Mouse (Mus musculus) ES-Bruce4 (cell line): Measurements from ENCODE around the gene Pik3r1. TPM values are rescaled to one million over a fixed set of nuclear protein-coding genes. Genes with fewer than 3 reads are reported as not detected.
A peak's percentile ranks its signal among the peaks of the same experiment; 100 is the strongest.

Source experiments
- H3K27ac ChIP-seq: 2 replicates; pipeline ENCODE4 v1.5.1; 2012; ENCODE audit warnings: low read length, inconsistent platforms; ENCODE audit not compliant: insufficient read depth
- H3K27me3 ChIP-seq: 2 replicates; pipeline ENCODE4 v1.6.1; 2012; ENCODE audit warnings: mild to moderate bottlenecking, low read length, inconsistent platforms; ENCODE audit not compliant: control insufficient read depth, poor library complexity, insufficient read depth, severe bottlenecking
- H3K36me3 ChIP-seq: 2 replicates; pipeline ENCODE4 v1.6.1; 2012; ENCODE audit warnings: inconsistent platforms, mild to moderate bottlenecking, low read length, moderate library complexity; ENCODE audit not compliant: control insufficient read depth, poor library complexity, insufficient read depth, severe bottlenecking
- H3K4me1 ChIP-seq: one replicate; pipeline ENCODE4 v1.8.1; 2011; ENCODE audit warnings: low read length; ENCODE audit not compliant: control insufficient read depth, insufficient read depth
- H3K4me3 ChIP-seq: 2 replicates; pipeline ENCODE4 v1.5.1; 2011; ENCODE audit warnings: low read depth, mild to moderate bottlenecking, low read length
- H3K9ac ChIP-seq: 2 replicates; pipeline ENCODE4 v1.6.1; 2012; ENCODE audit warnings: low read depth, mild to moderate bottlenecking, inconsistent platforms; ENCODE audit not compliant: poor library complexity, severe bottlenecking
- H3K9me3 ChIP-seq: replicated peaks from 2 replicates; pipeline ENCODE4 v1.6.1; 2012; ENCODE audit warnings: mild to moderate bottlenecking, low read length, inconsistent platforms; ENCODE audit not compliant: control insufficient read depth, poor library complexity, insufficient read depth, severe bottlenecking
- CTCF ChIP-seq: IDR thresholded peaks from one replicate; pipeline ENCODE4 v1.8.1; 2011; ENCODE audit warnings: low read depth, low read length
- EP300 ChIP-seq: IDR thresholded peaks from 2 replicates; pipeline ENCODE4 v1.6.1; 2011; ENCODE audit warnings: low read depth, low read length; ENCODE audit not compliant: insufficient read depth
- POLR2A ChIP-seq: IDR thresholded peaks from one replicate; pipeline ENCODE4 v1.8.1; 2011; ENCODE audit warnings: low read length; ENCODE audit not compliant: insufficient read depth
- polyA plus RNA-seq: library from polyadenylated mRNA; stranded (reverse); fragments of >200 nt; gene quantifications from 2 replicates; pipeline ENCODE4 v1.2.4, GENCODE M21; 2011; ENCODE audit warnings: low read depth; ENCODE audit not compliant: missing spikeins, insufficient read depth, insufficient read length

Gene Pik3r1
- polyA plus RNA-seq, 1 experiment, result 7.5 TPM

GRCm38 (mm10) chr13:101757801-101758422, 10.1 kb downstream of the Pik3r1 start:
- Histone ChIP-seq H3K36me3 (no peaks in the 10 kb centered on the region), H3K27me3 (no peaks in the 10 kb centered on the region), H3K9me3 (no peaks in the 10 kb centered on the region), H3K4me3 (no peak overlapping the region), H3K27ac (no peak overlapping the region), H3K9ac (no peak overlapping the region), H3K4me1 (peaks cover 16% of the 10 kb centered on the region)
- no peak for TF ChIP-seq POLR2A
- TF ChIP-seq EP300, result no peak
- TF ChIP-seq CTCF, result no peak

DNA sequence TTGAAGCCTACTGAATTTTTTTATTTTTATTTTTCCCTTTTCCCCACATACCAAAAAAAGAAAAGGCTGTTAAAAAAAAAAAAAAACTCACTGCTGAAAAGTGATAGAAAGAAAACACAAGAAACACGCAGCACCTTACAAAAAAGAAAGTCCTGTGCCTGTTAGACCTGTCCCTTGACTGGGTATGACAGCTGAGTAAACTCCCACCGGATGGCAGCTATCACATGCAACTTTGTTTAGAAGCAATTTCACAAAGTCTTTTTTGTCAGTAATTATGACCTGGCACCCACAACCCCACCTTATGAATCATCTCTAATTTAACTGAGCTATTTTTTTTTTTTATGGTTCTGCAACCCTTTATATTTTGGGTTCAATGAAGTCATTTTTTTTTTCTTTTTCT, 12.8 kb downstream of the Pik3r1 start:
- Histone ChIP-seq H3K4me3 (no peak overlapping the region), H3K4me1 (peaks cover 9% of the 10 kb centered on the region)
- TF ChIP-seq CTCF (no peak), EP300 (no peak), POLR2A (no peak)

GRCm38 (mm10) chr13:101753639-101754038, 14.4 kb downstream of the Pik3r1 start:
- TF ChIP-seq CTCF (no peak), EP300 (0 out of 2 replicates have a peak, but pooled peaks have one; percentile 75), POLR2A (no peak)
- Histone ChIP-seq H3K4me1 (peaks cover 4% of the 10 kb centered on the region), H3K9ac (no peak overlapping the region), H3K4me3 (no peak overlapping the region), H3K27ac (no peak overlapping the region), H3K9me3 (no peaks in the 10 kb centered on the region), H3K36me3 (no peaks in the 10 kb centered on the region), H3K27me3 (no peaks in the 10 kb centered on the region)

More for the DNA sequence above, 12.8 kb downstream of the Pik3r1 start:
- Histone ChIP-seq H3K9ac (no peak overlapping the region), H3K36me3 (no peaks in the 10 kb centered on the region), H3K9me3 (no peaks in the 10 kb centered on the region), H3K27me3 (no peaks in the 10 kb centered on the region), H3K27ac (no peak overlapping the region)

GRCm38 (mm10) chr13:101751816-101752215, 16.2 kb downstream of the Pik3r1 start:
- H3K27ac ChIP-seq, result no peak overlapping the region
- H3K9me3 ChIP-seq, result no peaks in the 10 kb centered on the region
- TF ChIP-seq EP300 (peak; percentile 58; the same call in 1 of the 2 replicates), POLR2A (no peak), CTCF (no peak)
- no peaks in the 10 kb centered on the region for H3K27me3 ChIP-seq
- no peaks in the 10 kb centered on the region for H3K36me3 ChIP-seq
- H3K4me1 ChIP-seq, result peaks cover 2% of the 10 kb centered on the region
- no peak overlapping the region for H3K4me3 ChIP-seq
- no peak overlapping the region for H3K9ac ChIP-seq

GRCm38 (mm10) chr13:101746012-101746595, 21.9 kb downstream of the Pik3r1 start:
- Histone ChIP-seq H3K4me1 (no peaks in the 10 kb centered on the region), H3K9ac (no peak overlapping the region), H3K36me3 (no peaks in the 10 kb centered on the region), H3K4me3 (no peak overlapping the region), H3K9me3 (no peaks in the 10 kb centered on the region), H3K27me3 (no peaks in the 10 kb centered on the region), H3K27ac (no peak overlapping the region)
- no peak for TF ChIP-seq CTCF
- no peak for TF ChIP-seq EP300
- TF ChIP-seq POLR2A, result no peak

DNA sequence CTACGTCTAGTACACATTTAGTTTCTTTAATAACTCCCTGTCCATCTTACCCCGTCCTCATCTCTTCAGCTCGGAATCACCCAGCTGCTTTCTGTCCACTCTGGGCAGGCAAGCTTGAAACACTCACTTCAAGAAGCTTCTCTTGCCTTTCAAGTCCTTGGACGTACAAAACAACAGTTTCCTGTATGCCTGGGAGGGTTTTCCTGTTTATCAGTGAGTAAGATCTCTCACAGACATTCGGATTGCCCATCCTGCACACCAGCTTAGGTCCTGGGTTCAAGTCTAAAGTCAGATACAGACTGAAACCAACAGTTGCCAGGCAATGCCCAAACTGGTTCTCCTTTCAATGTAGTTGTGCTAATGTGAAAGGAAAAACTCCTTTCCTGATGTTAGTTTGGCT, 23.1 kb downstream of the Pik3r1 start:
- no peaks in the 10 kb centered on the region for H3K36me3 ChIP-seq
- no peaks in the 10 kb centered on the region for H3K4me1 ChIP-seq
- TF ChIP-seq EP300 (no peak), POLR2A (no peak), CTCF (no peak)
- no peaks in the 10 kb centered on the region for H3K27me3 ChIP-seq
- no peaks in the 10 kb centered on the region for H3K9me3 ChIP-seq
- no peak overlapping the region for H3K4me3 ChIP-seq
- H3K9ac ChIP-seq, result no peak overlapping the region
- no peak overlapping the region for H3K27ac ChIP-seq
